Mouse (Mus musculus) bone marrow, adult 2 months (tissue): ENCODE measurements at regions not wholly inside any gene's neighbourhood (a gene's known extent, or its start where the extent isn't known, plus 50 kb on each side); places are given as distances from the start of the nearest gene placed in this dataset.

Experiments
- CTCF ChIP-seq: fragments of 200-500 bp; IDR thresholded peaks from 2 replicates; pipeline ENCODE4 v1.5.1; 2011; ENCODE audit warnings: low read length, control low read depth; ENCODE audit not compliant: control insufficient read depth, insufficient read depth
- POLR2A ChIP-seq: fragments of 200-500 bp; IDR thresholded peaks from 2 replicates; pipeline ENCODE4 v1.6.1; 2011; ENCODE audit warnings: low read depth, mild to moderate bottlenecking, control low read depth, low read length, borderline replicate concordance; ENCODE audit not compliant: control insufficient read depth

- TF ChIP-seq CTCF = no peak
- no peak for TF ChIP-seq POLR2A
Measured at GRCm38 (mm10) chr2:178862620-178863019, 432.3 kb downstream of the Cdh26 start.
